Mouse (Mus musculus) retina, embryonic 14.5 days (tissue): ENCODE data around the gene Sec14l3.

ENCODE experiments used
- DNase-seq: peaks from one replicate; pipeline ENCODE4 v3.0.0-alpha.2; 2015; ENCODE audit warnings: low spot score

The Sec14l3 gene

GRCm38 (mm10) chr11:4060866-4061575, 3.6 kb upstream of the Sec14l3 start:
- no peak for DNase-seq

- no peak for DNase-seq
Observed at GRCm38 (mm10) chr11:4062523-4062922, 2.1 kb upstream of the Sec14l3 start.

DNA sequence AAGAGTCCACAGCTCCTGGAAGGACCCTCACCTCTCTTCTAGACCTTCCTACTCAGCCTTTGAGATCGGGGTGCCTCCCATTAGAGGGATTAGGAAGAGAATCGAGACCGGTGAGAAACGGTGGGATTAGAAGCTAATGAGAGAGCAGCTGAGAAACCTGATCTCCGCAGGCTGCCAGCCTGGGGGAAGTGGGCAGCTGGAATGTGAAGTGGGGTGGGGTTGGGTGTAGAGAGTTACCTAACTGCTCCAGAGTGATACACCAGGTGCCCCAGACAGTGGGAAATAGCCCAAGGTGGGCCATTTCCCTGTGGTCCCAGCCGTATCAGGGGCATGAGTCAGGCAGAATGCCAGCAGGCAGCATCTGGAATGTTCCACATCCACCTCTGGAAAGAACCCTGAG, 1.7 kb upstream of the Sec14l3 start:
- DNase-seq, result no peak

GRCm38 (mm10) chr11:4069664-4070063, 5.0 kb downstream of the Sec14l3 start:
- DNase-seq, result no peak

DNA sequence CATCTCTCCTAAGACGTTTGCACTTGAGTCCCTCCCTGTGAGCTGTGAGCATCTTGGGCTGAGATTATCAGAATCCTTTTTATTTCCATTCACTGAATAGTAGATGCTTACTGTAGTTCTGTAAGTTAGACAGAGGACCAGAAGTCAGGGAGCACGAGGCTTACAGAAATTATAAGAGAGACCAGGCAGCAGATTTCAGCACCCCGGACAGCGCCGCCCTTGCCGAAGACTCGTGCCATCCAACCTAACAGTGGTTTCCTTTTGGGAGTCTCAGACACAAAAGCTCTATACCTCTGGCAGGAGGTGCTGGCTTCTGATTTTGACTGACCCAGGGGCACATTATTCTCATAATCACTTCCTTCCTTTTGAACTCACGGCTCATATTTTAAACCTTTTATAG, 12.0 kb downstream of the Sec14l3 start:
- DNase-seq, result peak; percentile 75

DNA sequence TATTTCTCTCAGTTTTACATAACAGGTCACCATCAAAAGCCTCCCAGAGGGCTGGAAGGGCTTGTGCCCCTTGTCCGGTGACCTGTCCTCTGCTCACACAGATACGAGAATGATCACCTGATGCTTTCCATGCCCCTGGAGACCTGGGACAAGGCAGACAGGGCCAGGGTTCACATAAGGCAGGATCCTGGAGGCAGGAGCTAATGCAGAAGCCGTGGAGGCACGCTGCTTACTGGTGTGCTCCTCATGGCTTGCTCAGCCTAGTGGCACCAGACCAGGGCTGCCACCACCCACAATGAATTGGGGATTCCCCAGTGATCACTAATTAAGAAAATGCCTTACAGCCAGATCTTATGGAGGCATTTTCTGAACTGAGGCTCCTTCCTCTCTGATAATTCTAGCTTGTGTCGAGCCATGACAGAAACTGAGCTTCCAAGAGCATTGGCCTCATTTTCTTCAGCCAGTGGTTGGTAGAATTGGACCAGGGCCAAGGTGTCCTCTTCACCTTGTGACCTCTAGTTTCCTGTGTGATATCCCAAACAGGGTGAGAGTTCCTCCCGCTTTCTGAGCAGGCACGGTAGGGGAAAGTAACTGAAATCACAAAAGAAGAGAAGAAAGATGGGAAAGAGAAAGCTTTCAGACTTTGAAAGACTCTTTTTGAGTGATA, 13.8 kb downstream of the Sec14l3 start:
- DNase-seq, result no peak

DNA sequence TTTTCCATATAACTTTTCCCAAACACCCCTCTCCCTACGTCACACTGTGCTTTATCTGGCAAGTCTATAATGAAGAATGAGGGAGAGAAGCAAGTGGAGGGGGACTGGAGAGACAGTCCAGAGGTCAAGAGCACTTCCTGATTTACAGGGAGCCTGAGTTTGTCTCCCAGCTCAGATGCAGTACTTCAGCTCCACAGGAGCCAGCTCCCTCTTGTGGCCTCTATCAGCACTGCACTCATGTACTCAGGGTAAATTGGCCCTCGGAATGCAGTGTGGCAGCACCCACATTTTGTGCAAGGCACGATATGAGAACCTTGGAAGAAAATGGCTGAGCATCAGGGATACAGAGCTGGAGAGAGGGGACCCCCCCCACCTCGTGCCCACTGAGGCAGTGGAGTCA, 15.6 kb downstream of the Sec14l3 start:
- DNase-seq, result peak; percentile 78

GRCm38 (mm10) chr11:4083316-4084078, 18.9 kb downstream of the Sec14l3 start:
- DNase-seq, result peak; percentile 95

DNA sequence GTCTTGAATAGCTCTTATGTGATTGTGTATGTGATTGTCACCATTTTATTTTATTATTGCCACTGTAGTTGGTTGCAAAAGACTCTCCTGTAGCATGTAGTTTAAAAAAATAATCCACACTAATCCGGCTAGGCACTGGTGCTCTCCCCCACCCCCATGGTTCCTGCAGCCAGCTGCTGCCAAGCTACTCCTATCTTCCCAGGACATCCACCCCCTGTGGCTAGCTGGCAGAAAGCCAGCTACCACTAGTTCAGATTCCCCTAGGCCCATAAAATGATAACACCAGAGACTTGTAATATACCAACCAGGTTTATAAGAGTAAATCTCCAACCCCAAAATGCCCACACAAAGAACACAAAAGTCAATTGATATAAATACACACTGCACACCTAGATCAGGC, 21.6 kb downstream of the Sec14l3 start:
- DNase-seq, result no peak

DNA sequence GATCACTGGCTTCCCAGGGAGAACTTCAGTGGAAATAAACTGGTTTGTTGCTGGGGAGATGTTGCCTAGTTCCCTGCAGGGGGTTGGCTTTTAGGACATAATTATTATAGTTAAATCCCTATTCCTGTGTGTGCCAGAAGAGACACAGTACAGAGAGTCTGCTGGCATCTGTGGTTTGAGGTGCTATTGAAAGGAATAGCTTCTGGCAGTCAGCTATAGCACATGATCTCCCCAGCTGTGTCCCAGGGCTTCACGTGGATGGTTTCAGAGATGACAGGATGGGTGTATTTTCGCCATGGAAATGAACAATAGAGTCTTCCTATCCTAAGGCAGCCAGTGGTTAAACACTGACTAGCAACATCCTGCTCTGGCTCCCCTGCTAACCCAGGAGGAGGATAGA, 22.6 kb downstream of the Sec14l3 start:
- no peak for DNase-seq

- DNase-seq, result no peak
Observed at GRCm38 (mm10) chr11:4093459-4094377, 29.1 kb downstream of the Sec14l3 start.

- DNase-seq, result peak; percentile 85
Observed at GRCm38 (mm10) chr11:4094378-4095170, 29.9 kb downstream of the Sec14l3 start.

- peak; percentile 71 for DNase-seq
Observed at GRCm38 (mm10) chr11:4095171-4096053, 30.8 kb downstream of the Sec14l3 start, which contains the start of gene Mtfp1. Gene Mtfp1, minus strand, starts transcription at chr11:4095445.

DNA sequence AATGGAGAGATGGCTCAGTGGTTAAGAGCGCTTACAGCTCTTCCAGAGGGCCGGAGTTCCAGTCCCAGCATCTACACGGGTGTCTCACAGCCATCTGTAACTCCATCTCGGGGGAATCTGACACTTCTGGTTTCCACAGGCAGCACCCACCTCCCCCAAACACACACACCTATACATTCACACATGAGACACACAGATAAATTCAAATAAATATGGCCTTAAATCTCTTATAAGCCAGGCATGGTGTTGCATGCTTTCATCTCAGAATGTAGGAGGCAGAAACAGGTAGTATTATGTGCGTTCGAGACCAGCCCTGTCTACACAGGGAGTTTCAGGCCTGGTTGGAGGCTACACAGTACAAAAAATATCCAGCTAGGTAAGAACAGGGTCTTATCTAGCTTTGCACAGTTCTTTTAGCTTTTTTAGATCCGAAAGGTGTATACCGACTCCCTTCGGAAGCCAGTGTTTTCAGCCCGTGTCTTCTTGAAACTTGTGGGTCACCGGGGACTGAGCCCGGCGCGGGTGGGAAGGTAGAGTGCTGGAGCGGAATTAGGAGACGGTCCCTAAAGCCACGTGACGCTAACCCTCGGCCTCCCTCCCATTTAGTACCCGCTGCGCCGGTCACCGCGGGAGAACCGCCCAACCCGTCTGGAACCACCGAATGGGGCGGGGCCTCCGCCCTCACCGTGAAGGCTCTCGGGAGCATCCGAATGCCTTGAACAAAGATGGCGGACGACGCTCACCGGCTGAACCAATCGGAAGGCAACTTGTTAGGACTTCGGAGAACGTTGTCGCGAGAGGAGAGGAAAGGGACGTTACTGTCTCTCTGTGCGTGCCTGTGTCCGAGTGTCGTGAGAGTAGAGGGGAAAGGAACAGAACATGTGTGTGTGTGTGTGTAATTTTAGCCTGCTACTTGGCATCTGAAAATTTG, 31.7 kb downstream of the Sec14l3 start:
- peak; percentile 99 for DNase-seq

DNA sequence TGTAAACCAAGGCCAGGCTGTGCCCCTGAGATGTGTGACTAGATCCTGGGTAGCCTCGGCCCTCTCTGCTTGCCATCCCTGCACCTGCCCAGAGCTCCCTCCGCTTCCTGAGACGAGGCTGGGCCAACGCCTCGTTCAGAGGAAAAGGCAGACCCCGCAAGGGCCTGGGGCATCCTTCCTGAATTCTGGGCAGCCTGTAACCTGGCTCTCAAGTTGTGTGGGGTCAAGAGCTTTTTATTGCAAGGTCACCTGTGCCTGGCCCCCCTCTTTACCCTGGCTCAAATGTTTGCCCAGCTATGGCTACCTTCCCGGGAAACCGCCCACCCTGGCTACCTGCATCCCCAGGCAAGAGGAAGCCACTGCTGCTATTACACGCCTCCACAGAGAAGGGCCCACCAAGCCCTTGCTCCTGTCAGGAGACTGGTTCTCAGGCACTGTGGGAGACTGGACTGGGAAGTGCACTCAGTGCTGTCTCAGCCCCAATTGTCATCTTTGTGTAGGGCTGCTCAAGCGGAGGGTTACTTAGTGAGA, 32.5 kb downstream of the Sec14l3 start:
- DNase-seq, result peak; percentile 58

- no peak for DNase-seq
Observed at GRCm38 (mm10) chr11:4098120-4098519, 33.5 kb downstream of the Sec14l3 start.

DNA sequence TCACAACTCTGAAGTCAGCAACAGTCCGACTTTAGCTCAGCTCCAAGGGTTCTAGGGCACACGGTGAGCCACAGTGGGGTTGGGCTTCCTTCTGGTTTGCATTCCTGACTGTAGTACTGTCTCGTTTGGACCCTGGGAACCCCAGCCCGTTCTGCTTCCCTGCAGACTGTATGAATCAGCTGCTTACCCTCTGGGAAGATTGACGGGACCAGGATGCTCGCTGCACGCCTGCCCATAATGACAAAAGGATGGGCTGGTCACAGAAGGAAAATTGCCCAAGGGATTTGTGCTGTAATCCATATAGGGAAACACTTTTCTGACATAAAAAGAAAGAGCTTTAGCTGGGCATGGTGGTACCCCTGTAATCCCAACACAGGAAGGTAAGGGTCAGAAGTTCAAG, 34.2 kb downstream of the Sec14l3 start:
- no peak for DNase-seq

- no peak for DNase-seq
Observed at GRCm38 (mm10) chr11:4099447-4099846, 34.8 kb downstream of the Sec14l3 start.

GRCm38 (mm10) chr11:4101851-4102250, 37.2 kb downstream of the Sec14l3 start:
- DNase-seq, result no peak
